Mouse (Mus musculus) testis, adult 2 months (tissue): Measurements from ENCODE around the gene BC049730. TPM values are rescaled to one million over a fixed set of nuclear protein-coding genes. Genes with fewer than 3 reads are reported as not detected.
"Not testable (repeated sequence)": the region's sequence is repeated elsewhere in the genome, so short reads cannot be mapped to it uniquely, and the experiment has no call there.

Source experiments
- H3K27ac ChIP-seq: fragments of 200-500 bp; 2 replicates; pipeline ENCODE4 v1.5.1; 2012; ENCODE audit warnings: low read depth, low read length; ENCODE audit not compliant: control insufficient read depth, insufficient read depth
- H3K27me3 ChIP-seq: fragments of 200-500 bp; 2 replicates; pipeline ENCODE4 v1.6.1; 2012; ENCODE audit warnings: mild to moderate bottlenecking, low read length, moderate library complexity; ENCODE audit not compliant: control insufficient read depth, insufficient read depth
- H3K36me3 ChIP-seq: fragments of 200-500 bp; 2 replicates; pipeline ENCODE4 v1.6.1; 2012; ENCODE audit warnings: mild to moderate bottlenecking, low read length; ENCODE audit not compliant: control insufficient read depth, insufficient read depth
- H3K4me1 ChIP-seq: fragments of 200-500 bp; 2 replicates; pipeline ENCODE4 v1.6.1; 2012; ENCODE audit warnings: low read length; ENCODE audit not compliant: control insufficient read depth, insufficient read depth
- H3K4me3 ChIP-seq: fragments of 200-500 bp; 2 replicates; pipeline ENCODE4 v1.5.1; 2012; ENCODE audit warnings: low read depth, mild to moderate bottlenecking, low read length, moderate library complexity, mixed read lengths; ENCODE audit not compliant: control insufficient read depth
- CTCF ChIP-seq: fragments of 200-500 bp; IDR thresholded peaks from 2 replicates; pipeline ENCODE4 v1.5.1; 2012; ENCODE audit warnings: low read depth, mild to moderate bottlenecking, inconsistent platforms, low read length, moderate library complexity; ENCODE audit not compliant: control insufficient read depth, insufficient read depth, insufficient replicate concordance
- POLR2A ChIP-seq: fragments of 200-500 bp; IDR thresholded peaks from 2 replicates; pipeline ENCODE4 v1.6.1; 2012; ENCODE audit warnings: low read depth, mild to moderate bottlenecking, inconsistent platforms, low read length, moderate library complexity; ENCODE audit not compliant: control insufficient read depth
- polyA plus RNA-seq: library from polyadenylated mRNA; depleted of rRNA; stranded (reverse); fragments of >200 nt; gene quantifications from 2 replicates; pipeline ENCODE4 v1.2.3, GENCODE M21; 2012; rRNA removed

Gene BC049730
- 97.9 and 114 TPM in 2 replicates for polyA plus RNA-seq

GRCm38 (mm10) chr7:24708832-24709292 is at the start of gene BC049730:
Gene BC049730 (plus strand): TSS chr7:24709242.
- Histone ChIP-seq H3K4me3 (peak within 1 kb of the TSS; percentile 90), H3K27me3 (no peaks in the 10 kb centered on the region), H3K36me3 (no peaks in the 10 kb centered on the region), H3K27ac (peak within 1 kb of the TSS; percentile 92), H3K4me1 (peaks cover 6% of the 10 kb centered on the region)
- TF ChIP-seq POLR2A (peak; percentile 96; the same call in 1 of the 2 replicates), CTCF (no peak)

DNA sequence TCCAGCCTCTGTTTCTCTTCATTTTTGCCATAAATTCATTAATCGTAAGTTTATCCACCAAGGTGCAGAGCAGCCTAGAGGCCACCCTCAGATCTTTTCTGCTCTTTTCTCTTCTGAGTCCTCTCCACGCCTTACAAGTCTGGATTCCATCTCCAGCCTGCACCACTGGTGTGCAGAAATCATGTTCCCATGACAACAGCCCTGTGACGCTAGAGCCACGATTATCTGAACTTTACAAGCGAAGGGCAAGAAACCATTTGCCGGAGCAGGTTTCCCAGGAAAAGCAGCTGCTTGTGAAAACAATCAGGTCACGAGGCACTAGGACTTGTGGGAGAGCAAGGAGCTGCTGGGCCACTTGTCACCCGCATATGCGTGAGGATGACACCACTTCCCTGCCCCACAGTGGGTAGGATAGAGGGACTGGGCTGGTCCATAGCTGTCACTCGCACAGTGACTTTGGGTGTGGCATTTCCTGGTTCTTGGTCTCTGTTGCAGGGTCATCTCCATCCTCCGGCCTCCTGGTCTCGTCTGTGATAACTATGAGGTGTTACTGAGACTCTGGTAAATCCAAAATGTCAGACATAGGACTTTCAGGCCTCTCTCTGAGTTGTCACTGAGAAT is 49.2 kb upstream of the BC049730 start:
- no peak overlapping the region for H3K27ac ChIP-seq
- no peaks in the 10 kb centered on the region for H3K36me3 ChIP-seq
- TF ChIP-seq CTCF (no peak), POLR2A (no peak)
- peaks cover 2% of the 10 kb centered on the region; the same call in 1 of the 2 replicates for H3K4me1 ChIP-seq
- H3K4me3 ChIP-seq, result no peak overlapping the region
- H3K27me3 ChIP-seq, result no peaks in the 10 kb centered on the region

DNA sequence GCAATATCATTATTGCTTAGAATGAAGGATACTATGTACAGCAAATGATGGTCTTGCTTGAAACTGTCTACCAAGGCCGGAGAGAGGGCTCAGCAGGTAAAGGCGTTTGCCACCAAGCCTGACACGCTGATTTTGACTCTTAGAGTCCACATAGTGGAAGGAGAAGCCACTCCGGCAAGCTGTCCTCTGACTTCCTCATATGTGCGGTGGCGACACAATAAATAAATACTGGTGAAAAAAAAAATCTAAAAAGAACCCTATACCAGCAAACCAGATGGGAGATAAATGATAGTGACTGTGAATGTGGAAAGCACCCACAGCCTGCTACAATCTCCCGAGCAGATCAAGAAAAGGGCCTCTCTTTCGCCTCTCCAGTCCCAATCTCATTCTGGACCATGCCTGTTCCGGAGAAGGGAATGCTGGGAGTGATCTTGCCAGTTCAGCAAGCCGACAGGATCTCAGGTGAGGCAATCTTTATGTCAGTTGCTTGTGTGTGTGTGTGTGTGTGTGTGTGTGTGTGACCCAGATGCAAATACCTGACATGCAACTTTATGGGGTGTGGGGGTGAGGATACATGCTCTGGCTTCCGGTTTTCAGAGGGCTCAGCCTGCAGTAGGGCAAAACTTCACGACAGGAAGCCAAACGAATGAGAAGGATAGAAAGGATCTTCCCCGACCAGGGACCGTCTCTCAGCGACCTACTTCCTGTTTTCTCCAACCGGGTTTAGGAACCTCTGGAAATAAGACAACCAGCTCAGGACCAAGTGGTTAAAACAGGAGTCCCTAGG is 47.7 kb upstream of the BC049730 start:
- Histone ChIP-seq H3K36me3 (no peaks in the 10 kb centered on the region), H3K4me3 (no peak overlapping the region), H3K27me3 (no peaks in the 10 kb centered on the region), H3K27ac (no peak overlapping the region), H3K4me1 (peaks cover 2% of the 10 kb centered on the region; the same call in 1 of the 2 replicates)
- TF ChIP-seq POLR2A, result no peak
- TF ChIP-seq CTCF, result no peak

DNA sequence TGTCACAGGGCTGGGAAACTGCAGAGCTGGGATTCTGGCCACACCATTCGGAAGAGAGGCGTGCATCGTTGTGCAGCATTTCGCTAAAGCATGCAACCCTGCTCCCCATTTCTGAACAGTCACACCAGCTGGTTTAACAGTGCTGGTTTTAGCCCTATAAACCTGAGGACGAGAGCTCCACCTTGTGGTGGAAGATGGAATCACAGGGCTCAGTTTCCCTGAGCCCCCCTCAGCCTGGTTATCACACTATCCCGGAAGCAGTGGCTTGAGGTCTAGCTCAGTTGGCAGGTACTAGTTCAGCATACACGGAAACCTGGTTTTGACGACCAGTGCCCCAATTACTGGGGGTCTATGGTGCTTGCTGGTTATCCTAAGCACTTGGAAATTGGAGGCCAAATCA is 46.5 kb upstream of the BC049730 start:
- Histone ChIP-seq H3K27me3 (no peaks in the 10 kb centered on the region), H3K4me1 (peaks cover 2% of the 10 kb centered on the region; the same call in 1 of the 2 replicates), H3K27ac (no peak overlapping the region), H3K4me3 (no peak overlapping the region), H3K36me3 (no peaks in the 10 kb centered on the region)
- peak; percentile 91 for TF ChIP-seq CTCF
- no peak for TF ChIP-seq POLR2A

DNA sequence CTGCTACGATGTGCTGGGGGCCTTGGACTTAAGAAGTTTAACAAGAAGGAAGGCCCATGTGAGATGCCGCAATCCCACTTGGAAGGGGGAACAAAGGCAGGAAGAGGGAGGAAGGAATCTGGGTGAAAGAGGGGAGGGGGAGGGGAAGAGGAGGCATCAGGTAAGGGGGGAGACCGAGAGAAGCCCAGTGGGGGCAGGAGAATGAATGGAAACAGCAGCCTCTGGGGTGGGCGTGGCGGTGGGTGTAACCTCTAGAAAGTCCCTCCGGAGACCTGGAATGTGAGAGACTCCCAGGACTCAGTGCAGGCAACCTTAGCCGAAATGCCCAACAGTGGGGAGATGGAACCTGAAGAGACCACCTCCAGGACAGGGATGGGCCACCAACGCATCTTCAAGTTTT is 44.7 kb upstream of the BC049730 start:
- peaks cover 2% of the 10 kb centered on the region; the same call in 1 of the 2 replicates for H3K4me1 ChIP-seq
- peaks cover 1% of the 10 kb centered on the region for H3K36me3 ChIP-seq
- H3K27me3 ChIP-seq, result no peaks in the 10 kb centered on the region
- H3K4me3 ChIP-seq, result no peak overlapping the region
- TF ChIP-seq CTCF (no peak), POLR2A (no peak)
- H3K27ac ChIP-seq, result no peak overlapping the region

- Histone ChIP-seq H3K27ac (no peak overlapping the region), H3K27me3 (no peaks in the 10 kb centered on the region), H3K4me3 (no peak overlapping the region), H3K36me3 (peaks cover 3% of the 10 kb centered on the region), H3K4me1 (peaks cover 2% of the 10 kb centered on the region; the same call in 1 of the 2 replicates)
- no peak for TF ChIP-seq POLR2A
- TF ChIP-seq CTCF, result no peak
These were observed 44.1 kb upstream of the BC049730 start for GRCm38 (mm10) chr7:24664959-24665358.

DNA sequence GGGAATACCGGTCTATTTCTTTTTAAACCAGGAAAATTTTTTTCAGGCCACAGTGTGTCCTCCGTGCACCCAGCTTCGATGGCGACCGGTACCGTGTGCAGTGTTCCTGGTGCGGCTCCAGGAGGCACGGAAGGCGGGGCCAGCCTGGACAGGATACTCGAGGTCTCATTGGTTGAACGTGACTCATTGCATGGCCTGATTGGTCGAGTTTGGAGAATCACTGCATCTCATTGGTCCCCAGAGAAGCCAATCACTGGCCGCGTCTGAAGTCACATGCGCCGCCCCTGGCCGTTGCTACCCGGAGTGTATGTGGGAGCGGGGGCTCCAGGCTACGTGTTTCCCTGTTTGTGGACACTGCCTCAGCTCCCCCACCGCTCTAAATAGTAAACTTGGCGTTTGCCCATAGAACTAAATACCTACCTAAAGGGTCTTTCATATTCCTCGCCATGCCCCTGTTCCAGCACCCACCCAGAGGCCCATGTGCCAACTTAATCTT is 37.0 kb upstream of the BC049730 start:
- peak overlapping the region; percentile 99 for H3K27ac ChIP-seq
- TF ChIP-seq POLR2A (peak; percentile 97), CTCF (no peak)
- peaks cover 4% of the 10 kb centered on the region; the same call in 1 of the 2 replicates for H3K4me1 ChIP-seq
- peak overlapping the region; percentile 94 for H3K4me3 ChIP-seq
- peaks cover 6% of the 10 kb centered on the region for H3K36me3 ChIP-seq
- no peaks in the 10 kb centered on the region for H3K27me3 ChIP-seq

DNA sequence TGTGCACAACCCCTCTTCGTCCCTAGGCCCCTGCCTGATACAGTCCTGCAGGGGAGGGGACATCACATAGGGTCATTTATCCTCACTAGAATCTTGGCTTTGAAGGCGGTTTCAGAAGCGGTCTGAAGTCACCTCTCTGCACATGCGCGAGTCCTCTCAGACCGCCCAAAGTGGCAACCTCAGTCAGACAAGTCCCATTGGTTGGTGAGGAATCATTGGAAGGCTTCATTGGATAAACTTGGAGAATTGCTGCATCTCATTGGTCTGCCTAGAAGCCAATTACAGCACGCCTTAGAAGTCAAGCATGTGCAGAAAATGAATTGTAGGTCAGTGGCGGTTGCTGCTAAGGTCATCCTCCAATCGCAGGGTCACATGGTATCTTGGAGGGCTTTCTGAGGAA is 32.5 kb upstream of the BC049730 start, which contains the start of gene Tex101:
Gene Tex101 (minus strand): TSS at position 101 of the 400 bp plus-strand sequence.
- Histone ChIP-seq H3K27ac (peak within 1 kb of the TSS; percentile 81), H3K36me3 (no peaks in the 10 kb centered on the region), H3K4me1 (peaks cover 7% of the 10 kb centered on the region; the same call in 1 of the 2 replicates), H3K27me3 (no peaks in the 10 kb centered on the region), H3K4me3 (peak within 1 kb of the TSS; percentile 64)
- TF ChIP-seq POLR2A (no peak; the same call in 1 of the 2 replicates), CTCF (no peak)

DNA sequence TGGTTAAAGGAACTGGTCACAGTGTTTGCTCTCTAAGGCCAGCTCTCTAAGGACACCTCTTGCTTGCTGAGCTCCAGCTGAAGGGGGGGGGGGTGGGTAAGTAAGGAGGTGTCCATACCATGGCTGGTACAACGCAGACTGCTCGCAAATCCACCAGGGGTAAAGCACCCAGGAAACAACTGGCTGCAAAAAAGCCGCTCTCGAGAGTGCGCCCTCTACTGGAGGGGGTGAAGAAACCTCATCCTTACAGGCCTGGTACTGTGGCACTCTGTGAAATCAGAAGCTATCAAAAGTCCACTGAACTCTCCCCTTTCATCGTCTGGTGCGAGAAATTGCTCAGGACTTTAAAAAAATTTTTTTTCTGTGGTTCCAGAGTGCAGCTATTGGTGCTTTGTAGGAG is 24.9 kb upstream of the BC049730 start:
- H3K27ac ChIP-seq, H3K36me3 ChIP-seq, H3K4me3 ChIP-seq, H3K4me1 ChIP-seq, H3K27me3 ChIP-seq: not testable (repeated sequence)
